Mouse (Mus musculus) spleen, postnatal 0 days (tissue): ENCODE measurements around the gene Cdkl5. TPM values are rescaled to one million over a fixed set of nuclear protein-coding genes. Genes with fewer than 3 reads are reported as not detected.

Experiments
- polyA plus RNA-seq: library from polyadenylated mRNA; unstranded; fragments of >200 nt; fragmentation: Nextera tagmentation; extraction: Ambion mirVana; gene quantifications from 2 replicates; pipeline ENCODE4 v1.2.1, GENCODE M21; 2015

The Cdkl5 gene
- polyA plus RNA-seq = 0.57 and 0.87 TPM in 2 replicates

GRCm38 (mm10) chrX:160994543-160995121, at the start of gene Cdkl5:
Cdkl5 (minus strand) TSS chrX:160994704.

DNA sequence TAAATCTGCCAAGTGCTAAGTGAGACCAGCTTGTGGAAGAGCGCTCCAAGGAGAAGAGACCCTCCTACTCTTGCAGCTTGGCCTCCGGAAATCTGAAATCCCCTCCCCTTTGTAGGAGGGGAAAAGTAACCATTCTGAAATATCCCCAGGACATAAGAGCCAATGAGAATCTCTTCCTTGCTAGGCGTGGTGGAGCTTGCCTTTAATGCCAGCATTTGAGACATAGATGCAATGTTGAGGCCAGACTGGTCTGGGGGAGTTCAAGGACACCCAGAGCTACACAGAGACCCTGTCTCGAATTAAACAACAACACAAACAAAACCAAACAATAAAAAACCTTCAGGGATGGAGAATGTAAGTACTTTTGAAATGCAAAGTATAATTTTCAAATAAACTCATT, 87.6 kb downstream of the Cdkl5 start, which contains the start of gene Gja6:
TSS of gene Gja6 (minus strand) at position 101 of the 400 bp plus-strand sequence.

DNA sequence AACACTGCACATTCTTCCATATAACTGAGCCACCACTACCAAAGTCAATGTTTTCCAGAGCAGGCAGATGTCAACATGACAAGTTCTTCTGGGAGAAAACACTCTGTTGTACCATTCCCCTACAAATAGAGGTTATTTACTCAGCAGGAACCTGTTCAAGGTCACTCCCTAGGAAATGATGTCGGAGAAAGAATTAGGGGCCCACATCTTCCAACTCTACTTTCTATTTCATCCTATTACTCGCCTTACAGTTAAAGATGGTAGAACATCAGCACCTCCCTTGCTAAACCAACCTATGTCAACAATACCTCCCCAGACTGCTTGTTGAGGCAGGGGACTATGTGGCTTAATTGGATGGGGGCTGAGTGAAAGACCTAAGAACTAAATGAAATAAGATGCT, 226.8 kb downstream of the Cdkl5 start, which contains the start of gene Rs1:
TSS of gene Rs1 (plus strand) at position 301 of the 400 bp plus-strand sequence.

GRCm38 (mm10) chrX:160735650-160736049, 258.9 kb downstream of the Cdkl5 start, which contains the start of gene Ppef1:
Ppef1 (minus strand) TSS chrX:160735765.

Other genes with a start within 250 kb of the Cdkl5 start
- 0.02 TPM in 1 of 2 replicates, not detected in the other for gene Rs1, start 226.7 kb downstream of the Cdkl5 start, polyA plus RNA-seq
- gene Gja6, start 87.7 kb downstream of the Cdkl5 start, polyA plus RNA-seq = 0.47 and 0.81 TPM in 2 replicates
- gene Scml2, start 122.5 kb upstream of the Cdkl5 start, polyA plus RNA-seq = 0.87 and 1.0 TPM in 2 replicates